Mouse (Mus musculus) kidney, adult 18-20 months (tissue): ENCODE measurements around the gene Tmed10.

Experiments
- DNase-seq: peaks from one replicate; pipeline ENCODE4 v3.0.0; 2021

The Tmed10 gene

GRCm38 (mm10) chr12:85373591-85374560 lies 771 bp downstream of the Tmed10 start:
- DNase-seq, result peak; percentile 82

- DNase-seq, result no peak
These were observed 2.5 kb downstream of the Tmed10 start for GRCm38 (mm10) chr12:85372068-85372665.

- no peak for DNase-seq
These were observed 6.1 kb downstream of the Tmed10 start for GRCm38 (mm10) chr12:85368441-85369063.

GRCm38 (mm10) chr12:85366271-85366670 lies 8.4 kb downstream of the Tmed10 start:
- no peak for DNase-seq

- no peak for DNase-seq
These were observed 12.1 kb downstream of the Tmed10 start for GRCm38 (mm10) chr12:85362510-85362909.

- no peak for DNase-seq
These were observed 13.1 kb downstream of the Tmed10 start for GRCm38 (mm10) chr12:85361580-85361979.

GRCm38 (mm10) chr12:85361165-85361564 lies 13.5 kb downstream of the Tmed10 start:
- no peak for DNase-seq

GRCm38 (mm10) chr12:85354061-85354460 lies 20.6 kb downstream of the Tmed10 start:
- DNase-seq, result no peak

- no peak for DNase-seq
These were observed 24.0 kb downstream of the Tmed10 start for GRCm38 (mm10) chr12:85350407-85351232.

- DNase-seq, result no peak
These were observed 26.3 kb downstream of the Tmed10 start for GRCm38 (mm10) chr12:85348338-85348737.

- peak; percentile 31 for DNase-seq
These were observed 27.5 kb downstream of the Tmed10 start for GRCm38 (mm10) chr12:85347196-85347595.

GRCm38 (mm10) chr12:85346374-85346773 lies 28.3 kb downstream of the Tmed10 start:
- no peak for DNase-seq

GRCm38 (mm10) chr12:85345559-85345958 lies 29.1 kb downstream of the Tmed10 start:
- DNase-seq, result no peak

GRCm38 (mm10) chr12:85344252-85344651 lies 30.4 kb downstream of the Tmed10 start:
- DNase-seq, result no peak

- DNase-seq, result no peak
These were observed 32.3 kb downstream of the Tmed10 start for GRCm38 (mm10) chr12:85342310-85342709.

- no peak for DNase-seq
These were observed 33.5 kb downstream of the Tmed10 start for GRCm38 (mm10) chr12:85341131-85341530.

GRCm38 (mm10) chr12:85339947-85340346 lies 34.7 kb downstream of the Tmed10 start:
- DNase-seq, result no peak

- DNase-seq, result peak; percentile 97
These were observed 35.4 kb downstream of the Tmed10 start, which contains the start of gene Nek9 for GRCm38 (mm10) chr12:85339243-85339729. TSS of gene Nek9 (minus strand) at chr12:85339362.

GRCm38 (mm10) chr12:85338815-85339214 lies 35.8 kb downstream of the Tmed10 start:
- no peak for DNase-seq

- no peak for DNase-seq
These were observed 36.9 kb downstream of the Tmed10 start for GRCm38 (mm10) chr12:85337567-85338311.

- DNase-seq, result no peak
These were observed 44.5 kb downstream of the Tmed10 start for GRCm38 (mm10) chr12:85330153-85330552.

GRCm38 (mm10) chr12:85308651-85309050 lies 66.0 kb downstream of the Tmed10 start:
- no peak for DNase-seq
